Mouse (Mus musculus) heart, postnatal 0 days (tissue): ENCODE measurements at regions not wholly inside any gene's neighbourhood (a gene's known extent, or its start where the extent isn't known, plus 50 kb on each side); places are given as distances from the start of the nearest gene placed in this dataset.

Source experiments
- ATAC-seq: fragments of 200-750 bp; cut with Nextera tagmentation; 2 replicates; pipeline ENCODE4 v1.8.0; 2017; ENCODE audit warnings: low read depth, moderate number of reproducible peaks, moderate library complexity; ENCODE audit not compliant: insufficient read depth
- DNase-seq: peaks from one replicate; pipeline ENCODE4 v3.0.0-alpha.2; 2016; ENCODE audit warnings: low spot score
- H3K27ac ChIP-seq: fragments of 300-500 bp; sonication (generic); 2 replicates; pipeline ENCODE4 v1.5.1; 2014; ENCODE audit warnings: low read depth, mild to moderate bottlenecking
- H3K27me3 ChIP-seq: fragments of 300-500 bp; sonication (generic); 2 replicates; pipeline ENCODE4 v1.6.1; 2014; ENCODE audit warnings: low read length, mixed read lengths; ENCODE audit not compliant: control insufficient read depth, insufficient read depth
- H3K36me3 ChIP-seq: fragments of 300-500 bp; sonication (generic); replicated peaks from 2 replicates; pipeline ENCODE4 v1.6.1; 2014; ENCODE audit warnings: low read length, mixed read lengths; ENCODE audit not compliant: control insufficient read depth, insufficient read depth
- H3K4me1 ChIP-seq: fragments of 300-500 bp; sonication (generic); 2 replicates; pipeline ENCODE4 v1.6.1; 2014; ENCODE audit warnings: antibody characterized with exemption; ENCODE audit not compliant: control insufficient read depth, insufficient read depth
- H3K4me2 ChIP-seq: fragments of 300-500 bp; sonication (generic); 2 replicates; pipeline ENCODE4 v1.6.1; 2014; ENCODE audit warnings: low read depth, mild to moderate bottlenecking, low read length, moderate library complexity
- H3K4me3 ChIP-seq: fragments of 300-500 bp; sonication (generic); 2 replicates; pipeline ENCODE4 v1.5.1; 2014; ENCODE audit warnings: low read depth, low read length
- H3K9ac ChIP-seq: fragments of 300-500 bp; sonication (generic); replicated peaks from 2 replicates; pipeline ENCODE4 v1.6.1; 2014; ENCODE audit warnings: low read depth, low read length, mixed read lengths
- H3K9me3 ChIP-seq: fragments of 300-500 bp; sonication (generic); replicated peaks from 2 replicates; pipeline ENCODE4 v1.6.1; 2016; ENCODE audit warnings: low read length; ENCODE audit not compliant: control insufficient read depth
- CTCF ChIP-seq: IDR thresholded peaks from 2 replicates; pipeline ENCODE4 v1.5.1; 2016; ENCODE audit warnings: antibody characterized with exemption, control low read depth, low read depth
- EP300 ChIP-seq: IDR thresholded peaks from 2 replicates; pipeline ENCODE4 v1.6.1; 2016; ENCODE audit warnings: antibody characterized with exemption, low read depth
- WGBS: fragments of 180-500 bp; shearing (Covaris S2); extraction: QIAGEN DNeasy Blood & Tissue Kit; methylation state at CpG from one replicate; pipeline ENCODE4 v1.1.7; 2014; 5-methylcytosine and 5-hydroxymethylcytosine counted together

DNA sequence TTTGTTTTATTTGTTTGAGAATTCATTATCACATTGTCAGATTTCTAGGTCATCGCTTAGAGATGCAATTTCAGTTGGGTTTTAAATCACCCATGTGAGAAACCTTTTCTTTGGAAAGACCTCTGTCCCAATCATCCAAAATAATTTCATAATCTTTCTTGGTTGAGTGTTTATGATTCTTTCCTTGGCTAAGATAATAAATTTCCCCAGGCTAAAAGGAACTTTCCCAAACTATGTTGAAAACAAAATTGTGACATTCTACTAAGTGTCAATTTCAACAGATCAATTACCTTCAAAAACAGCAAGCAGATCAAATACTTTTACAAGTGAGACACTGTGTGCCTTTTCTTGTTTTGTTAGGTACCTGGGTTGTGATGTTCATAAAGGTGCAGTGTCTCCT lies 80.0 kb upstream of the Acvr2a start:
- H3K27me3 ChIP-seq = no peaks in the 10 kb centered on the region
- H3K9ac ChIP-seq = no peak overlapping the region
- no peak overlapping the region for H3K27ac ChIP-seq
- ATAC-seq (no peak), DNase-seq (no peak)
- H3K36me3 ChIP-seq = no peaks in the 10 kb centered on the region
- no peak overlapping the region for H3K4me2 ChIP-seq
- no peaks in the 10 kb centered on the region for H3K4me1 ChIP-seq
- H3K4me3 ChIP-seq = no peak overlapping the region
- 92% methylated on average over 1 of the region's 1 CpGs for WGBS
- no peaks in the 10 kb centered on the region for H3K9me3 ChIP-seq
- TF ChIP-seq EP300 = no peak
- no peak for TF ChIP-seq CTCF

DNA sequence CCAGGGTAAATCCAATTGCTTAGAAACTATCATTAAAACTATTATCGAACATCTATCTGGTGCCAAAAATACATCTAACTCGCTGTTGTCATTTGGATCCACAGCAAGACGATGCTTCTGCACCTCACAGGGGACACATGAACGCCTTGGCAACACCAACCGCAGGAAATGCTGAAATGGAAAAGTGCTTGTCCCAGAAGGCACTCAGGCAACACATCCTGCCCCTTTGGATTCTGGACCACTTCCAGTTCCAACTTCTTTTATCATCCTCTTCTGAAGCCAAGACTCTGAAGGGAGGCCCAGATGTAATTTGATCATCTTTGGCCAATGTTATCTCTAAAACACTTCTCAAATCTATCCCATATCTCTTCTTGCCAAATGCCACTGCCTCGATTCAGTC lies 79.4 kb upstream of the Acvr2a start:
- Histone ChIP-seq H3K27ac (no peak overlapping the region), H3K36me3 (no peaks in the 10 kb centered on the region), H3K27me3 (no peaks in the 10 kb centered on the region), H3K4me1 (no peaks in the 10 kb centered on the region), H3K9me3 (no peaks in the 10 kb centered on the region), H3K4me2 (no peak overlapping the region), H3K4me3 (no peak overlapping the region), H3K9ac (no peak overlapping the region)
- DNase-seq (no peak), ATAC-seq (no peak)
- TF ChIP-seq EP300 (no peak), CTCF (no peak)
- 41% methylated on average over 6 of the region's 6 CpGs for WGBS

DNA sequence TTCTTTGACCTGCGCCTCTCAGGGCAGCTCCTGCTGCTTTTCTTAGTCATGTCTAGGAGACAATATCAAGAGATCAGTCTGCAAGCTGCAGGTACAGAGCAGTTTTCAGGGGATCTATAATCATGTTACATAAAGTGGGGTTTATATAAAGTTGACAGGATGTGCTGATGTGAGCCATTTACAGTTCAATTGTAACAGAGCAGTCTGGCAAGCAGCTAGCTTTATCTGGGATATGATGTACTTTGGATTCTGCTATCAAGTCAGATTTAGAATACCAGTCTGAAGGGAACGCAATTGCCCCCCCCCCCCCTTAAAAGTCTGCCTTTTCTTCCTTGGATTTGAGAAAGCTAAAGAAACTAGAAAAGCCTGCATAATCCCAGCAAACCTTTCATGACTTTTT lies 77.6 kb upstream of the Acvr2a start:
- no peaks in the 10 kb centered on the region for H3K4me1 ChIP-seq
- TF ChIP-seq EP300 = no peak
- no peak overlapping the region for H3K9ac ChIP-seq
- H3K27ac ChIP-seq = no peak overlapping the region
- WGBS = 56% methylated on average over 2 of the region's 2 CpGs
- DNase-seq (no peak), ATAC-seq (no peak)
- no peaks in the 10 kb centered on the region for H3K36me3 ChIP-seq
- H3K4me3 ChIP-seq = no peak overlapping the region
- H3K9me3 ChIP-seq = no peaks in the 10 kb centered on the region
- no peaks in the 10 kb centered on the region for H3K27me3 ChIP-seq
- no peak overlapping the region for H3K4me2 ChIP-seq
